Mouse (Mus musculus) erythroblast, embryonic 14.5 days (primary cell): Measurements from ENCODE around the gene Arhgef3.

Source experiments
- GATA1 ChIP-seq: IDR thresholded peaks from 2 replicates; pipeline ENCODE4 v1.6.1; 2012; ENCODE audit warnings: low read length, inconsistent platforms, mixed read lengths
- TAL1 ChIP-seq: IDR thresholded peaks from 3 replicates; pipeline ENCODE4 v1.6.1; 2012; ENCODE audit warnings: low read length, inconsistent platforms, mixed read lengths

DNA sequence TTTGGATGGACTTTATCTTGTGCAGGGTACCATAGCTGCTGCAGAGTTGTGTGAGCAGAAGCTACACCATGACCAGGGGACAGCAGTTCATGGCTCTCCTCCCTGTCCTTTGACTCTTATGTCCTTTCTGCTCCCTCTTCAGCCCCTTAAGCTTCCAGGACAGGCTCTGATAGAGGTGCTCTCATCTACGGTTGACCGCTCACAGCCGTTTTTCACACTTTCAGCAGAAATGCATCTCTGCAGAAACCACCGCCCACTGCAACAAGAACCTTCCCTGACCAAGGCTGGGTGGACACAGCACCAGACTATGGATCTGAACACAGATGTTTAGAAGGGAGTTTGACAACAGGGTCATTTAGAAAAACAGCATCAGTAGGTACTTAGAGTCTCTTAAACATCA is 73.2 kb downstream of the Arhgef3 start:
- no peak for TF ChIP-seq GATA1
- no peak for TF ChIP-seq TAL1
